Mouse (Mus musculus): ENCODE measurements at regions not wholly inside any gene's neighbourhood (a gene's known extent, or its start where the extent isn't known, plus 50 kb on each side); places are given as distances from the start of the nearest gene placed in this dataset.

DNA sequence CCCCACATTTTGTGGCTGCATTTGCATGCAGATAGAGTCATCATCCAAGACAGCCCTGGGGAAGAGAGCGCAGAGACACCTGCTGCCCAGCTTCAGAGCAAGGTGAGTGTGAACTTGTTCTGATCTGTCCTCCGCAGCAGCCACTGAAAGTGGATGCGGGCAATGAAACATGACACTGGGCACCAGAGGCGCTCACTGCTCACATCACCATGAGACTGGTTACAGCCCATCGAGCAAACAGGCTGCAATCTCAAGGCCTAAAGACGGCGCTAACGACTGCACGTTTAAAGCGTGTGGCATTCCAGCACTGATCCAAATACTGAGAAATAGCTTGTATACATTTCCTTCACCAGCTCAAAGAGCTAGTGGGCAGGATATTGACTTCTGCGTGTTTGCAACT, 65.8 kb downstream of the Barhl2 start:
- no peak for DNase-seq (ENCODE audit: low read depth, low spot score)

DNA sequence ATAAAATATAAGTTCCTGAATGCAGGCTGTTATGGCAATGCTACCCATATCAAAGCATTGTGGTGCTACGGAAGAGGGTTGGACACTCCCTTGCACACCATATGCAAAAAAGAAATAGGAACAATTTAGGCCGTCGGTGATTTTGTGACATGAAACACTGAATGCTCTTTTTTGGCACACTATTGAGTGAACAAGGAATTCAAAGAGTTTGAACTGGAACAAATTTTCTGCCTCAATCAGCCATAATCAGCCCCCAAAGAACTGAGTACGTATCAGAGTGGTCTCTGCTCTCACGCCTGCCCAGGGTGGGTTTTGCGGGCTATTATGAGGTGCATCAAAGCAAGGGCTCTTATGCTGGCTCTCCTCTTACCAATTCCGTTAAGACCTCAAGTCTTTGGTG, 71.3 kb downstream of the Barhl2 start:
- DNase-seq (ENCODE audit: low read depth, low spot score): no peak

DNA sequence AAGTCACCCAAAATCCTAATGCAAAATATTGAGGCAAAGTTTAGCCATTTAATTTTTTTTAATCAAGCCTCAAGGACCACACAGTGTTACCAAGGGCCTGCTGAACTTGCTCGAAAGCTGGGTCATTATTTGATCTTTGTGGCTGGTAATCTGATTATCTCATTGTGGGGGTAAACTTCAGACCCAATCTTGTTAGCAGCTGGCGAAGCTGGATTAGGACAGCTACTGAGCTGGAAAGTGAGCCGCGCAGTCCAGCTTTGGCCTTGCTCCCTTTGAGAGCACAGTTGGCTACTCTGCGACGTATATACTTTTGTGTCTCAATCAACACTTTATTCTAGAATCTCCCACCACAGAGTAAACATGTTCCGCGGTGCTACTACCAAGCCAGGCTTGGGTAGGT, 72.1 kb downstream of the Barhl2 start:
- peak; percentile 25 for DNase-seq (ENCODE audit: low read depth, low spot score)

DNA sequence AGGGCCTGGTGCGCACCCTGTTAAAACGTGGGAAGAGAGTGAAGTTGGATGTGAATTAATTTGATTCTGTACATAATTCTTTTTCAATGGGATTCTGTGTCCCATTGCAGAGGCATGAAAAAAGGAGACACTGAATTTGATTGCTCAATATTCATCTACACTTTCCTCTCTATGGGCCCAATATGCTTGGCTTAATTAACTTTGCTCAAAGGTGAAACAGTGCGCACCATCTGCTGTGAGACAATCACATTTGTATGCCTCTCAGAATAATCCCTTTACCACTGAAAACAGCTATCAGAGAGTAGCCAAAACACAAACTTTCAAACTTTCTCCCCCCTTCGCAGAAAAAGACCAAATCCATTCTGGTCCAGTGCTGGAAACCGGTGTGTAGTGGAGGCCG, 72.7 kb downstream of the Barhl2 start:
- no peak for DNase-seq (ENCODE audit: low read depth, low spot score)

DNA sequence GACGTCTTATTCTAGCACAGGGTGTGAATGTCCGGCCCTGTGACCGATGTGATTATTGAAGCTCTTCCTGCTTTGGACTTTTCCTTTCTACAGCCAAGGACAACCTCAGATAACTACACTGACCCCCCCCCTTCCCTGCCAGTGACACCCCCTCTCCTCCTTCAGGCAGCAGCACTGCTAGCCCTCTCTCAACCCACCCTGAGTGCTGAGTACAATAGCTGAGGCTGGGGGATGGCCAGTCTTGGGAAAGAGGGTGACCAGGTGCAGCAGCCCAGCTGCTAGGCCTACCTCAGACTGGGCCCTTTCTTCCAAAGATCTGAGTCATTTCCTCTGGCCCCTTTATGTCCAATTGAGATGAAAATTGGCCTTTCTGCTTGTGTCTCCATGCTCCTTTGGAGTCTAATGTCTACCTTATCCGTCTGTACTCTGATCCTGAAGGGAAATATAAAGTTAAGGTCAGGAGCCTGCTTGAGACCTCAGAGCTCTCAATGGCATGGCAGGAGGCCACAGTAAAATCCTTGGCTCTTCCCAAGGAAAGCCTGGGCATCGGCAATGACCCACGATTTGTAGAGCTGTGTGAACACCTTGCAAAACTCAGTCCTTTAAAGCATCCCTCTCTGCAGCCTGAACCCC, 73.7 kb downstream of the Barhl2 start:
- DNase-seq (ENCODE audit: low read depth, low spot score): no peak

DNA sequence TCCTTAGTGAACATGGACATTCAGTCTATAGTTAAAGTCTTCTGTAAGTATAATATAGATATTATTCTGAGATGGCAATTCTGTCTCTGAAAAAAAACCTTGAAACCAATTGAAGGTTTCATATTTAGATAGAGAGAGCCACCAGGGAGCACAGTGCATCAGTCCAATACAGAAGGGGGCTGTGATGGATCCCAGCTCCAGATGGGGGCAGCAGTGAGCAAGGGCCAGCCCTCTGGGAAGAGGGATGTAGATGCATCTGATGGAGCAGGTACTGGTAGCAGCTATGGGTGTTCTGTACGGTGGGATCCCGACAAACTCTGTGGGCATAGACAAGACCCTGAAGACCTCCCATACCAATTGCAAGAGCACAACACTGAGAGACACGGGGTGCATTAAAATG, 76.0 kb downstream of the Barhl2 start:
- no peak for DNase-seq (ENCODE audit: low read depth, low spot score)

DNA sequence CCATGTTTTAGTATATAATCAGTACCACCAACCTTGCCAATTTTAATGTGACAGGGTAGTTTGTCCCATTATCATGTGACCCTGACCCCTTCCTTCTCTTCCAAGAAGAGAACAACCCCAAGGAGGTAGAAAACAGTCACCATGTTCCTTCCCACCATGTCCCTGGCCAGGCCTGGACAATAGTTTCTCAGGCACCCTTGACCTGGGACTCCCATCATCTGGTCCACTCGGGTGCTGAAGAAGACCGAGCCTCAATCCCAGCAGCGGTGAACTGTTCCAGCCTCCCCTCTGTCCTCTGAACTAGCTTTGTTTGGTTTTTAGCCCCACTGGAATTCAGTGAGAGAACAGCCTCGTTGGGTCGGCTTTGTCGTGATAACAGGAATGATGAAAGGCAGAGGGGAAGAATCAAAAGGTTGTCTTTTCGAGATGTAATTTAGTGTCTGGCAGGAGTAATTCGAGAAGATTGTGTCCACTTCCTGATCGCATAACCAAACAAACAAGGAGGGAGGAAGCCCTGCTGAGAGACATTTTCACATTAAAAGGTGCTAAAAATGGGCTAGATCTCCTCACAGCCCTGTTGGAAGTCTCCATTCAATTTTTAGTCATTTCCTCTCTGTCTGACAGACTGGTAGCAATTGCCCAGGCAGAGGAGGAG, 77.2 kb downstream of the Barhl2 start:
- DNase-seq (ENCODE audit: low read depth, low spot score): no peak

DNA sequence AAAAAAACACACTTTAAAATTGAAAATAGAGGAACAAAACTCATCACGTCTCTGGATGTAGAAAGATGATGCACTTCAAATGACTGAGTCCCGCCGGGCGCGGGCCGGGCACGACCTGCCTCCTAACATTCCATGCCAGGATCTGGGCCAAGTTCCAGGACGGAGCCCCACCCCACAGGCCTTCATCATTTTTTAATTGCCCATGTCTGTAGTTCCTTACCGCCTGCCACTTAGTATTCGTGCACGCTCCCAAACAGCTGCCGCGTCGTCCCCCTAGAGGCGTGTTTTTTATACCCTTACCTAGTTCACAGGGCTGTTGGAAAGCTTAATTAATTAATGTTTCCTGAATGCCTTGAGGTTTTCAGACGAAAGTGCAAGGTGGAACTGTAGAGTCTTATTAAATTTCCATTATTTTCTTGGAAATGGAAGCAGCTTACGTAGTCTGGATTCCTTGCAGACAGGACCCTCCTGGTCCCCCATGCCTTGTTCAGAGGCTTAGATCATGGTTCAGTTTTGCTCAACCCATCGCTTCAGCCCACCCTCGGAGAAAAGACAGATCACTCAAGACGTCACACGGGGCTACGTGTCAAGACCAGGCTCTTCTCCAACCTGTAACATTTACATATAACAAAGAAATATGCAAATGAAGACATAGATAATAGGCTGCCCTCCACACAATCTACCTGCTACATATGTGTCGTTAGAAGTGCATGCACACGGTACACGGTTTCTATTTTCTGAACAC, 81.0 kb downstream of the Barhl2 start:
- DNase-seq (ENCODE audit: low read depth, low spot score): no peak

DNA sequence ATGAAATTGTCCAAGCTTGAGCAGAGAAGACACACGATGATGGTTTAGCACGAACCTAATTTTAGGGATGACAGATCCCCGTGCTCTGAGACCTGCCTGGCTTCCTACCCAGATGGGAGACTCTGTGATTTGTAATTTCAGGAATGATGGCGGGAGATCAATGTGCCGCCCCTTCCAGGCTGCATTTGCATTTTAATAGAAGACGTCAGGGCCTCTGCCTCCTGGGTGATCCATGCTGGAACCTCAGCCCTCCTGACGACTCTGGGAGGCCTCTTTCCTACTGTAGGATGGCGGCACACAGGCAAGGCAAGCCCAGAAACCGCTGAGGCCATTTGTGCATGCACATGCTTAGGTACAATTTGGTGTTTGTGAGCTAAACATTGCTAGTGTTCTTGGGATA, 90.1 kb downstream of the Barhl2 start:
- no peak for DNase-seq (ENCODE audit: low read depth, low spot score)

DNA sequence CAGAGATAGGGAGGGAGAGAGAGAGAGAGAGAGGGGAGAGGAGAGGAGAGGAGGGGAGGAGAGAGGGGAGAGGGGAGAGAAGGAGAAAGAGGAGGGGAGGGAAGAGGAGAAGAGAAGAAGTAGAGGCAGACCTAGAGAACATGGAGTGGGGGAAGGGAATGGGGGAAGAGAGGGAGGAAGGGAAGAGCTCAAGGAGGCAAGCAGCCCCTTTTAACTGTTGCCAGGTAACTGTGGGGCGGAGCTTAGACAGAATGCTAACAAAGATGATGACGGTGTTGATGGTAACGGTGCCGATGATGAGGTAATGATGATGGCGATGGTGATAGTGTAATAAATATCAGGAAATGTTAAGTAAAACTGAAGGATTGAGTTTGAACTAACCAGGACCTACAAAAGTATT, 90.7 kb downstream of the Barhl2 start:
- no peak for DNase-seq (ENCODE audit: low read depth, low spot score)

DNA sequence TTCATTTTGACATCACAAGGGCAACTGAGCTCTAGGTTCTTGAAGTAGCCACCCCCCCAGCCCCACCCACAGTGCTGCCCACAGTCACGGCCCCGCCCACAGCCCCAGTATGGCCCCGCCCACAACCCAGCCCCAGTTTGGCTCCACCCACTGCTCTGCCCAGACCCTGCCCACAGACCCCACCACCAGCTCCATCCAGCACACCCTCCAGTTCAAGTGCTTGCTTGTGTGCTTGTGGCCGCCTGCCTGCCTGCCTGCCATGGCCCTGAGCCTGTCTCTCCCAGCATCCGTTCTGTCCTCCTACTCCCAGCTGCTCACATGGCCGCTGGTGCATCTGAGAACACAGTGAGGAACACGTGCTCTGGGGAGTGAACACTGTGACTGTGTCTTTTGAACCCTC, 92.0 kb downstream of the Barhl2 start:
- DNase-seq (ENCODE audit: low read depth, low spot score): no peak

DNA sequence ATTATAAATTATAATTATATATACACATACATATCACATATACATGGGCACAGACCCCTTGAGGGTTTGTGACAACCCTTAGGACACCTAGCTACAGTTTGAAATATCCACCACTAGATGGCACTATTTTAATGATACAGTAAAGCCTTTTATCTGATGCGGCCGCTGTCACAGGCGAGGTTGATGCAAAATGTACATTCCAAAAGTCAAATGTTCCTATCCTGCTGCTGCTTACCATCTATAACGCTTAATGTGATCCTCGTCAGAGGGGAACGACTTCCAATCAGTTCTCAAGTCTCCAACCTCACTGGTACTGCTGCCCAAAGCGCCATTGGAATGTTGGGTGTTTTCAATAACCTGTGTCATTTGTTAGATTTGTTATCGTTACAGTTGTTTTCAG, 92.9 kb downstream of the Barhl2 start:
- peak; percentile 38 for DNase-seq (ENCODE audit: low read depth, low spot score)

DNA sequence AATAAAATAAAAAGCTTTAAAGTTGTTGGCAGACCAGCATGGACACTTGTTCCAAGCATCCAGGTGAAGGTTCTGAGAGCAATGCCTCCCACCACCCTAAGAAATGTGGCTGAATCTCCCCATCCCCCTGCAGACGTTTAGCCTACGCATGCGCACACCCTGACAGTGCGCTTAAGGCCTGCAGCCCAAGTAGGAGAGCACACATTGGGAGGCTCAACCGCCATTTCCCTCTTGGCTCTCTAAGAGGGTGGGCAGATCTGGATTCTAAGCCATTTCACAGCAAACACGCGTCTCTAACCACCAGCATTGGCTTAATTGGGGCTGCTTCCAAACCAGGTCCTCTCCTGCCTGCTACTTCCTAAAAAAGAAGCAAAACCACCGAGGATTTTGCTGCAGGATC, 106.6 kb downstream of the Barhl2 start:
- no peak for DNase-seq (ENCODE audit: low read depth, low spot score)

DNA sequence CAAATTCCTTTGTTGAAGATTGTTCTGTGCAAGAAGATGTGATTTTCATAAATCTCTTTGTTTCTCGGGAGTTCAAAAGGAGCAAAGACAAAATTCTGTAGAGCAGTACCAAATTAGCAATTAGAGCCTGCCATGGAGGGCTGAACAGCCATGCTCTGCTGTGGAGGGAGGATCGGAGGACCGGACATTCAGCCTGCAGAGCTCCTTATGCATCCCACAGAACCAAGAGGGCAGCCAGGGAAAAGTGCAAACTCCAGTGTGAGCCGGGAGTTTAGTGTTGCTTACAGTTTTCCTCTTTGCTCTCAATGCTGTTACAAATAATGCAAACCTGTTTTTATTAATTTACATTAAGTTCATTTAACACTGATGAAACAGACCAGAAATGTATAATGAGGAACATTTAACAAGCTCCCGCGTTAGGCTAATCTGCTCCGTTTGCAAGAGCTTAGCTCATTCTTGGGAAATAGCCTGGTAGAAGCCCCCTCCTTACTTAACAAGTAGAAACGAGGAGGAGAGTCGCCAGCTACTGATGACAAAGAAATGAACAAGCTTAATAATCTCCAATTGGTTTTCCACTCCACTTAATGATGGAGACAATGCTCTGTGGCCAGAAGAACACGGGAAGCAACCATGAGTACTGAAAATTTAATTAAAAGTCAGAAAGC, 108.0 kb downstream of the Barhl2 start:
- DNase-seq (ENCODE audit: low read depth, low spot score): no peak

DNA sequence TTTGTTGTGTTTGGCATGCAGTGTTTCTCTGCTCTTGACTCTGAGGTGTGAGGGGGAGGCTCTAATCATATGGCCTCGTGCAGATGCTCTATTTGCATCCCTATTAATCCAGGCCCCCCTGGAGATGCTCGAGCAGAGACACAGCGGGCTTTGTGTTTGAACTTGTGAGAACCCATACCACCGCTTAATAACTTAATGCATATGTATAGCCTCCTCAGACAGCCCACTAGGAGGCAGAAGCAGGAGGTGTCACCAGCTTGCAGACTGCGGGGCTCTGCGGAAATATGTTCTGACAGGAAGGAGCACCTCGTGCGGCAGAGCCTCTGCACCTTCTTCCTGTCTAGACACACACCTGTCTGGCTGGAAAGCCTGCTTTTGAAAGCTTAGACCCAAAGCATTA, 113.7 kb downstream of the Barhl2 start:
- DNase-seq (ENCODE audit: low read depth, low spot score): no peak

DNA sequence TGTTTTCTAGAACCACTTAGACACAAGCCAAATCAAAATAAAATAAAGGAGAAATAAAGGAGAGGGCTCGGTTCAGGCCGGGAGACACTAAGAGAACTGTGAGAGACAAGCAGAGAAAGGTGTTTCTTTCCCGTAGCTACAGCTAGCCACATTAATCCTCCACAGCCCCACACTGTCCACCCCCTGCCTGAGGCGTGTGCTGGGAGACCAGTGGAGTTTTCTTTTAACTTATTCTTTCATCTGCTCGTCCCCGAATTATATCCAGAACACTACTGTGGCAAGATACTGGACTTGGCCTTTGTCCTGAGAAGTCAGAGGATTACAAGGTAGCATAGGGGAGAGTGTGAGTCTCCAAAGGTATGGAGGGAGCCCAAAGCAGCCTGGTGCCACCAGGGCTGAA, 114.4 kb downstream of the Barhl2 start:
- DNase-seq (ENCODE audit: low read depth, low spot score): no peak

DNA sequence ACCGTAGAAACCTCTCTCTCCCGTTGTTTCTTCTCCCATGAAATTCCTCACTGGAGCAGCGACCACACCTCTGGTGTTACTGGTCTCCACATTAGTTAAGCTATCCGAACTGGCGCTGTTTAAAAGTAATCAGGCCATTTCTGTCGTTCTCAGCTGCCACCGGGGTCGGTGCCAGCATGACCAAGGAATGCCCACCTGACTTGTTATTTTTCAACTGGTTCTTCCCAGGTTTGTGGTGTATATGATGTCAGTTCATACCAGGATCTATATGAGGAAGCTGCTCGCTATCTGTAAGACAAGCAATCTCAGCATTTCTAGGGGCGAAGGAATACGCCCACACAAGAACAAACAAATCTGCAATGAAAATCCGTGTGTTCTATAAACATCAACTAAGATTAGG, 116.6 kb downstream of the Barhl2 start:
- no peak for DNase-seq (ENCODE audit: low read depth, low spot score)

DNA sequence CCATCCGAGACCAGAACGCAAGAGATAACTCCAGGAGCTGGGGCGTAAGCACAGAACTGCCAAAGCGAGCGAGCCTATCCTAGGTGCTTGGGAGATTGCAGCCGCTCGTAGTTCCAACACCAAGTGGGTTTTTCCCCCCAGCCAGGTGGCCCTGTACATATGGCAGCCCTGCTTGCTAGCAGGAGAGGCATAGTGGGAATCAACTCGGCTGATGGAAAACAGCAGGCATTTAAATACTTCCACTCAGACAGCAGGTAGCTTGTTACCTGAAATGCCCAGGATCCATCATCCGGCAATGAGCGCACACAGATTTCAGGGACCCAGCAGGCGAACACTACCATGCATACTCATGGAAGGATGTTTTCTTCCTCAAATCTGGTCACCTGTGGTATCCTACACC, 122.3 kb downstream of the Barhl2 start:
- no peak for DNase-seq (ENCODE audit: low read depth, low spot score)

DNA sequence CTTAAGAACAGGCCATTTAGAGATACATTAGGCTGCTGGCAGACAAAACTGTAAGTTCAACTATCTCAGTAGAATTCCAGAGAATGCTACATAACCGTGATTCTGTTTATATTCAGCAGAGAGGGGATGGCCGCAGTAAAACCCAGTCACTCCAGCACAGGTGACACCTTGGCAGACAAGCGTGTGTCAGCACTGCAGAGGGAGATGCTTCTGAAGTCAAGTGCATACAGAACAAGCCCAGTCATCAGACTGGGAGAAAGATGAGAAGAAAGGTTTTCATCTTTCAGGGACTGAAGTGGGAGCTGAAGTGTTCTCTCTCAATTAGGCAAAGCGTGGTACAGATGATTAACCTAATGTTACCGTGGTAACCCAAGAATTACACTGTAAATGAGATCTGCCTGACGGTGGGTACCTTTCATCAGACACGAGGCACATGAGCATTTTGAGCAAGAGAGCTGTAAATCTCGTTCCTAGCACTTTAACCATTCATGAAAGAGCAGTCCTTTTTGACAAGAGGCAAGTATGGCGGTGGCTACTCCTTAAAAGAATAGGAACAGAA, 130.3 kb downstream of the Barhl2 start:
- DNase-seq (ENCODE audit: low read depth, low spot score): no peak

DNA sequence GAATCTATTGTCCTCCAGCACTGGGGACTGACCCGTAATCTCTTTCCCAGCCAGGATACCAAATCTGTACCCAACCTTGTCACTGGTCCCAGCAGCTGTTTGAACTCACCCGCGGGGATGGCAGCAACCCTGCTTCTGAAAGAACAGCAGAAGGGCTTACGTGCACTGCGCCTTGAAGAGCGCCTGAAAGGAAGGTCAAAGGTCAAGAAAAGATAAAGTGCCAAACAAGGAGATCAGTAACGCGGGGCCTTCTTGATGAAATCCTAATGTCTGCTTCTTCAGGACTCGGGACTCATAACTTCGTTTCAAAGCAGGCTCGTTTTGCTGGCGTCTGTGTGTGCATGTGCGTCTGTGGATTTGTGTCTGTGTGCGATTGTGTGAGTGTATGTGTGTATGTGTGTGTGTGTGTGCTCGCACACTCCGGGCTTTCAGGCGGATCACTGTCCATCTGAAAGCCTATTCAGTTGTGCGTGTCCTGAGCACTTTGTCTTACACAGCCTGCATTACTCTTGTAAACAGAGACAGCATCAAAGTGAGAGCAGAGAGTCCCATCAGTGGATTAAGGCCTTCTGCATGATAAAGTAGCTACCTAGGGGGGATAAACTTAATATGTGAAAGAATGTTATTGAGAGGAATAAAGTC, 135.3 kb downstream of the Barhl2 start:
- no peak for DNase-seq (ENCODE audit: low read depth, low spot score)

DNA sequence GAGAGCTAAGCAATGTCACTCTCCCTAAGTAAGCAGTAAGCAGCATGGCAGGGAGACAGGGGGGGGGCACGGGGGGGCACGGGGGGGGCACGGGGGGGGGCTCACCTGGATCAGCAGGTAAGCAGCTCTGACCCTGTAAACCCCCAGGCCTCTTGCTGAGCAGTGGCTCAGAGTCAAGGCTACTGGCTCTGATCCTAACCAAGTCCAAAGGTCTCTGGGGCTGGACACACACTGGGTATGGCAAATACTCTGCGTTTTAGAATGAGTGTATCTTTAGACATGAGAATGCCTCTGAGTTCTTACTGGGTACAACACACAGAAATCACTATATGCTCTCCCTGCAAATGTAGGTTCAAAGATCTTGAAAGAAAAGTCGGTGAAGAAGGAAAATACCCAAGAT, 136.5 kb downstream of the Barhl2 start:
- no peak for DNase-seq (ENCODE audit: low read depth, low spot score)

DNA sequence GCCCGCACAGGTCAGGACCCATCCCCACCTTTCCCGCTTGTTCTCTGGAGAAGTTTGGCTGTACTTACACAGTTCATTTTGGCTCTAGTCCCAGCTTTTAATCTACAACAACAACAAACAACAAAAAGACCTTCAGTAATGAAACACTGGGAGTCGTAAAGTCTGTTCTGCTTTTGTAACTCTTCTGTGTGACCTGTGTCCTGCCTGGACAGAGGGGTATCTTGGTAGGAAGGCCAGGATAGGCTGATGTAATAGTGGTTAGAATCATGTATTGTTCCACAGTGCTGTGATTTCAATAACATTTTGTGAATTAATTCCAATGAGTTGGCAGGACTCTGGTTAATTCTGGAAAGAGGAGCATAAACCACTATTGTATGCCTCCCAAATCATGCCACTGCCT, 136.9 kb downstream of the Barhl2 start:
- DNase-seq (ENCODE audit: low read depth, low spot score): no peak

Measured in retina, postnatal 7 days (tissue).